Mouse (Mus musculus) intestine, embryonic 14.5 days (tissue): ENCODE results near the gene Crebzf. TPM values are rescaled to one million over a fixed set of nuclear protein-coding genes. Genes with fewer than 3 reads are reported as not detected.

Experiments
- ATAC-seq: fragments of 200-750 bp; cut with Nextera tagmentation; replicated peaks from 2 replicates; pipeline ENCODE4 v1.8.0; 2017; ENCODE audit warnings: low read depth, moderate number of reproducible peaks, moderate TSS enrichment, moderate library complexity; ENCODE audit not compliant: low FRiP score, low TSS enrichment
- DNase-seq: peaks from one replicate; pipeline ENCODE4 v3.0.0-alpha.2; 2018; ENCODE audit warnings: low spot score
- H3K27ac ChIP-seq: fragments of 300-500 bp; sonication (generic); 2 replicates; pipeline ENCODE4 v1.5.1; 2014; ENCODE audit warnings: low read depth, mild to moderate bottlenecking, control low read depth
- H3K27me3 ChIP-seq: fragments of 300-500 bp; sonication (generic); replicated peaks from 2 replicates; pipeline ENCODE4 v1.6.1; 2014; ENCODE audit warnings: low read length, control low read depth; ENCODE audit not compliant: control insufficient read depth, insufficient read depth
- H3K36me3 ChIP-seq: fragments of 300-500 bp; sonication (generic); 2 replicates; pipeline ENCODE4 v1.6.1; 2014; ENCODE audit warnings: low read length, control low read depth; ENCODE audit not compliant: control insufficient read depth, insufficient read depth
- H3K4me1 ChIP-seq: fragments of 300-500 bp; sonication (generic); replicated peaks from 2 replicates; pipeline ENCODE4 v1.6.1; 2014; ENCODE audit warnings: low read length, control low read depth, mixed read lengths; ENCODE audit not compliant: control insufficient read depth, insufficient read depth
- H3K4me2 ChIP-seq: fragments of 300-500 bp; sonication (generic); 2 replicates; pipeline ENCODE4 v1.6.1; 2014; ENCODE audit warnings: low read length
- H3K4me3 ChIP-seq: fragments of 300-500 bp; sonication (generic); 2 replicates; pipeline ENCODE4 v1.5.1; 2014; ENCODE audit warnings: low read depth, low read length, control low read depth, mixed read lengths
- H3K9ac ChIP-seq: fragments of 300-500 bp; sonication (generic); 2 replicates; pipeline ENCODE4 v1.6.1; 2014; ENCODE audit warnings: mild to moderate bottlenecking, low read length
- H3K9me3 ChIP-seq: fragments of 300-500 bp; sonication (generic); 2 replicates; pipeline ENCODE4 v1.6.1; 2016; ENCODE audit warnings: low read length, control low read depth; ENCODE audit not compliant: control insufficient read depth
- WGBS: fragments of 180-500 bp; shearing (Covaris S2); extraction: QIAGEN DNeasy Blood & Tissue Kit; methylation state at CpG from one replicate; pipeline ENCODE4 v1.1.7; 2014; 5-methylcytosine and 5-hydroxymethylcytosine counted together
- polyA plus RNA-seq: library from polyadenylated mRNA; unstranded; fragments of >200 nt; fragmentation: Nextera tagmentation; extraction: Ambion mirVana; gene quantifications from 2 replicates; pipeline ENCODE4 v1.2.1, GENCODE M21; 2014

The Crebzf gene
- polyA plus RNA-seq, 1 experiment from 2014 or later: 43.7 TPM

GRCm38 (mm10) chr7:90461441-90461840, 18.9 kb downstream of the Crebzf start:
- Histone ChIP-seq H3K4me1 (no peaks in the 10 kb centered on the region), H3K36me3 (no peaks in the 10 kb centered on the region), H3K27me3 (no peaks in the 10 kb centered on the region), H3K4me2 (no peak overlapping the region), H3K9me3 (no peaks in the 10 kb centered on the region), H3K9ac (no peak overlapping the region), H3K27ac (no peak overlapping the region), H3K4me3 (no peak overlapping the region)
- WGBS: 91% methylated on average over 5 of the region's 5 CpGs
- ATAC-seq (no peak), DNase-seq (no peak)

- no peak for DNase-seq
- no peaks in the 10 kb centered on the region for H3K9me3 ChIP-seq
These were observed 31.0 kb downstream of the Crebzf start for GRCm38 (mm10) chr7:90473511-90473910.

GRCm38 (mm10) chr7:90475793-90476312, 33.3 kb downstream of the Crebzf start, which contains the start of gene Tmem126b:
Gene Tmem126b (minus strand): TSS chr7:90476001.
- Histone ChIP-seq H3K4me1 (peaks cover 9% of the 10 kb centered on the region; the same call in 1 of the 2 replicates), H3K9ac (peak within 1 kb of the TSS; percentile 69), H3K9me3 (no peaks in the 10 kb centered on the region), H3K4me3 (peak within 1 kb of the TSS; percentile 83), H3K27me3 (peaks cover 11% of the 10 kb centered on the region; the same call in 1 of the 2 replicates), H3K36me3 (no peaks in the 10 kb centered on the region; the same call in 1 of the 2 replicates), H3K27ac (peak within 1 kb of the TSS; percentile 54; the same call in 1 of the 2 replicates), H3K4me2 (peak within 1 kb of the TSS; percentile 94)
- peak; percentile 99 for DNase-seq
- under 1% methylated on average over 36 of the region's 36 CpGs for WGBS
- peak; percentile 100 for ATAC-seq

More at GRCm38 (mm10) chr7:90473511-90473910, 31.0 kb downstream of the Crebzf start:
- Histone ChIP-seq H3K9ac (no peak overlapping the region), H3K4me1 (peaks cover 9% of the 10 kb centered on the region; the same call in 1 of the 2 replicates), H3K27me3 (peaks cover 6% of the 10 kb centered on the region; the same call in 1 of the 2 replicates), H3K27ac (no peak overlapping the region), H3K4me3 (no peak overlapping the region), H3K4me2 (no peak overlapping the region), H3K36me3 (peaks cover 13% of the 10 kb centered on the region)
- 73% methylated on average over 2 of the region's 2 CpGs for WGBS
- no peak for ATAC-seq

GRCm38 (mm10) chr7:90476313-90477245, 34.0 kb downstream of the Crebzf start, which contains the start of gene Dlg2:
Gene Dlg2 (plus strand): TSS chr7:90476672.
- H3K9ac ChIP-seq: peak within 1 kb of the TSS; percentile 69
- no peak for DNase-seq
- H3K27ac ChIP-seq: peak within 1 kb of the TSS; percentile 54; the same call in 1 of the 2 replicates
- ATAC-seq: no peak; the same call in 1 of the 2 replicates
- H3K4me1 ChIP-seq: peaks cover 9% of the 10 kb centered on the region; the same call in 1 of the 2 replicates
- no peaks in the 10 kb centered on the region for H3K9me3 ChIP-seq
- under 1% methylated on average over 32 of the region's 32 CpGs for WGBS
- peak within 1 kb of the TSS; percentile 94 for H3K4me2 ChIP-seq
- no peaks in the 10 kb centered on the region for H3K36me3 ChIP-seq
- H3K4me3 ChIP-seq: peak within 1 kb of the TSS; percentile 83
- peaks cover 11% of the 10 kb centered on the region; the same call in 1 of the 2 replicates for H3K27me3 ChIP-seq

GRCm38 (mm10) chr7:90482607-90483006, 40.1 kb downstream of the Crebzf start:
- Histone ChIP-seq H3K4me1 (no peaks in the 10 kb centered on the region), H3K9ac (no peak overlapping the region), H3K9me3 (no peaks in the 10 kb centered on the region), H3K4me3 (no peak overlapping the region), H3K36me3 (no peaks in the 10 kb centered on the region), H3K27me3 (peaks cover 8% of the 10 kb centered on the region; the same call in 1 of the 2 replicates), H3K27ac (no peak overlapping the region), H3K4me2 (no peak overlapping the region)
- ATAC-seq (no peak), DNase-seq (no peak)
- 91% methylated on average over 2 of the region's 2 CpGs for WGBS

Other genes starting within 250 kb of the Crebzf start
- gene Ccdc83, start 177.0 kb upstream of the Crebzf start, polyA plus RNA-seq: not detected in 2 replicates
- gene Sytl2, start 140.5 kb upstream of the Crebzf start, polyA plus RNA-seq: 8.8 and 9.1 TPM in 2 replicates
- gene Ccdc89, start 16.2 kb upstream of the Crebzf start, polyA plus RNA-seq: 1.3 and 1.6 TPM in 2 replicates
- 118 and 124 TPM in 2 replicates for gene Tmem126a, start 14.5 kb downstream of the Crebzf start, polyA plus RNA-seq
- 29.1 and 34.4 TPM in 2 replicates for gene Tmem126b, start 33.3 kb downstream of the Crebzf start, polyA plus RNA-seq
- gene Dlg2, start 33.9 kb downstream of the Crebzf start, polyA plus RNA-seq: 6.3 and 9.1 TPM in 2 replicates